7 mouse cellular contexts compared by ENCODE assay signal in genomic region chrX:103695165-103695996, GRCm38 (mm10).
DNase-seq lines count a peak whose midpoint lies in the region; ATAC-seq and TF ChIP-seq lines count a peak whose summit lies in the region.

No protein-coding gene starts in this region.

- H3K4me2 ChIP-seq in hindbrain, embryonic 16.5 days (ENCODE audit: low read length), result peak overlapping the region; percentile 66

- H3K27ac ChIP-seq in gastrocnemius, adult 2 months, result peak overlapping the region; percentile 84
- peak overlapping the region; percentile 74 for H3K27ac ChIP-seq in hindbrain, embryonic 16.5 days (ENCODE audit: low read depth, low read length)

- H3K4me3 ChIP-seq in gastrocnemius, adult 2 months, result peak overlapping the region; percentile 72
- H3K4me3 ChIP-seq in hindbrain, embryonic 16.5 days (ENCODE audit: low read length), result peak overlapping the region; percentile 42

- peaks cover 3% of the 10 kb centered on the region; the same call in 1 of the 2 replicates for H3K4me1 ChIP-seq in hindbrain, embryonic 16.5 days (ENCODE audit: control insufficient read depth, insufficient read depth, low read depth, low read length)

- peak; percentile 48 for TF ChIP-seq CTCF in gastrocnemius, adult 2 months (IDR thresholded peaks at IDR 0.05)

- peak; percentile 11 for DNase-seq in adipocyte (ENCODE audit: low spot score)
- DNase-seq in cerebellum, postnatal 25 days, result peak; percentile 53 to 72
- DNase-seq in gastrocnemius, adult 2 months, result peak; percentile 81
- DNase-seq in left cerebral cortex, adult 11 months (ENCODE audit: low spot score), result peak; percentile 37
- DNase-seq in lung, postnatal 25 days (ENCODE audit: low spot score), result peak; percentile 57
- peak; percentile 76 to 78 for DNase-seq in right cerebral cortex, postnatal 10 days (ENCODE audit: low spot score in 2 of 2)

- peak overlapping the region; percentile 55 for H3K9ac ChIP-seq in hindbrain, embryonic 16.5 days (ENCODE audit: low read depth, low read length)

- peak; percentile 90 for ATAC-seq in hindbrain, embryonic 16.5 days

- peaks cover 35% of the 10 kb centered on the region for H3K27me3 ChIP-seq in hindbrain, embryonic 16.5 days (replicated peaks; ENCODE audit: control insufficient read depth, insufficient read depth, low read length)

- H3K36me3 ChIP-seq in hindbrain, embryonic 16.5 days (ENCODE audit: control insufficient read depth, insufficient read depth, low read length), result no peaks in the 10 kb centered on the region

- 1% methylated on average over 38 of the region's 41 CpGs for WGBS in hindbrain, embryonic 16.5 days

- H3K9me3 ChIP-seq in hindbrain, embryonic 16.5 days (ENCODE audit: control insufficient read depth, low read length), result no peaks in the 10 kb centered on the region

- intact Hi-C loops in gastrocnemius, adult 2 months (cut with DNase I), result loop anchor here (5.0 kb wide), 1 partner anchor 152 kb away; no protein-coding TSS in a partner anchor

Comparison
In these comparisons a context has a peak if more than half of its experiments do, and no peak if none do; other contexts are left out.
1. Peak in every context shown above with its lines: DNase-seq, ATAC-seq, H3K4me3 ChIP-seq and H3K27ac ChIP-seq.
2. DNase-seq: peak in every context shown above with its lines; median percentile 81 in gastrocnemius, adult 2 months; 77 in right cerebral cortex, postnatal 10 days; 62 in cerebellum, postnatal 25 days; 57 in lung, postnatal 25 days; 37 in left cerebral cortex, adult 11 months; 11 in adipocyte.